Mouse (Mus musculus) stomach, embryonic 14.5 days (tissue): ENCODE data around the gene Zwilch. TPM values are rescaled to one million over a fixed set of nuclear protein-coding genes. Genes with fewer than 3 reads are reported as not detected.

Experiments used
- ATAC-seq: fragments of 200-750 bp; cut with Nextera tagmentation; 2 replicates; pipeline ENCODE4 v1.8.0; 2017; ENCODE audit warnings: low read depth, moderate TSS enrichment; ENCODE audit not compliant: insufficient number of reproducible peaks, insufficient read depth, low FRiP score
- H3K27ac ChIP-seq: fragments of 300-500 bp; sonication (generic); 2 replicates; pipeline ENCODE4 v1.5.1; 2014; ENCODE audit warnings: mild to moderate bottlenecking, low read length, moderate library complexity, mixed read lengths
- H3K27me3 ChIP-seq: fragments of 300-500 bp; sonication (generic); 2 replicates; pipeline ENCODE4 v1.6.1; 2014; ENCODE audit warnings: low read length, control low read depth, mixed read lengths; ENCODE audit not compliant: control insufficient read depth, insufficient read depth
- H3K36me3 ChIP-seq: fragments of 300-500 bp; sonication (generic); 2 replicates; pipeline ENCODE4 v1.6.1; 2014; ENCODE audit warnings: mild to moderate bottlenecking, control low read depth, low read length, moderate library complexity, mixed read lengths; ENCODE audit not compliant: control insufficient read depth, insufficient read depth
- H3K4me1 ChIP-seq: fragments of 300-500 bp; sonication (generic); 2 replicates; pipeline ENCODE4 v1.6.1; 2014; ENCODE audit warnings: low read length, control low read depth, mixed read lengths; ENCODE audit not compliant: control insufficient read depth, insufficient read depth
- H3K4me2 ChIP-seq: fragments of 300-500 bp; sonication (generic); replicated peaks from 2 replicates; pipeline ENCODE4 v1.6.1; 2014; ENCODE audit warnings: low read depth, low read length, control low read depth
- H3K4me3 ChIP-seq: fragments of 300-500 bp; sonication (generic); 2 replicates; pipeline ENCODE4 v1.5.1; 2014; ENCODE audit warnings: low read depth, low read length, control low read depth
- H3K9ac ChIP-seq: fragments of 300-500 bp; sonication (generic); replicated peaks from 2 replicates; pipeline ENCODE4 v1.6.1; 2014; ENCODE audit warnings: low read depth, mild to moderate bottlenecking, control low read depth, low read length, moderate library complexity, mixed read lengths
- H3K9me3 ChIP-seq: fragments of 300-500 bp; sonication (generic); 2 replicates; pipeline ENCODE4 v1.6.1; 2016; ENCODE audit warnings: low read depth, low read length, control low read depth; ENCODE audit not compliant: control insufficient read depth
- WGBS: fragments of 180-500 bp; shearing (Covaris S2); extraction: QIAGEN DNeasy Blood & Tissue Kit; methylation state at CpG from one replicate; pipeline ENCODE4 v1.1.7; 2014; 5-methylcytosine and 5-hydroxymethylcytosine counted together
- polyA plus RNA-seq: library from polyadenylated mRNA; unstranded; fragments of >200 nt; fragmentation: Nextera tagmentation; extraction: Ambion mirVana; gene quantifications from 2 replicates; pipeline ENCODE4 v1.2.1, GENCODE M21; 2014

The Zwilch gene
- polyA plus RNA-seq, 1 experiment from 2014 or later: 30.7 TPM

DNA sequence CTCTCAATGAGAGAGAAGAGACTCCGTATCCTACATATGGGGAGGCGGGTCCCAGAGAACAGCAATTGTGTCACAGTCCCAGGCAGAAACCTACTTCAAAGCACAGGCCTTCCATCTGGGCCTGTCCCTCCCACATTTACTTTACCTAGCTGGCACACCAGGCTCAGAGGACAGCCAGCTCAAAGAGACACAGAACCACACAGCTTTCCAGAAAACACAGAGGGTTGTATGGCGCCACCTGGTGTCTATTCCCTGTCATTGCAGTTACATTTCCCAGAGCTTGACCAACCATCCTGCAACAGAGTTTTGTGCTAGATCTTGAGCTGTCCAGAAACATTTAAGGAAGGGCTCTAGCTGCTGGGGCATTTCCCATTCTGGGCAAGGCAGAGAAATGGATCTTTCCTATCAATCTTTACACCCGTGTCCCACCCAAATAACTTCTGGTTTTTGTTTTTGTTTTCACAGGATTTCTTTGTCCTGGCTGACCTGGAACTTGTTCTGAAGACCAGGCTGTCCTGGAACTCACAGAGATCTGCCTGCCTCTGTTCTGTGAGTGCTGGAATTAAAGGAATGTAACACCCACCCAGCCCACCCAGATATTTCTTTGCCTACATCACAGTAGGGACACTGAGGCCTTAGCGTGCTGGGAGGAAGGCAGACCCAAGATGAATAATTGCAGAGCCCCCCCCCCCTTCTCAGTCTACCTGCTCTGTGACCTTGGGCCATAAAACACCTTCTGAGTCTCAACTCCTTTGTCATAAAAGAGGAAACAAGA is 85.3 kb downstream of the Zwilch start:
- ATAC-seq: peak; percentile 71; the same call in 1 of the 2 replicates
- WGBS: 37% methylated on average over 5 of the region's 5 CpGs
- H3K27ac ChIP-seq: no peak overlapping the region
- no peaks in the 10 kb centered on the region for H3K36me3 ChIP-seq
- H3K9ac ChIP-seq: no peak overlapping the region
- H3K9me3 ChIP-seq: no peaks in the 10 kb centered on the region
- H3K4me1 ChIP-seq: peaks cover 12% of the 10 kb centered on the region; the same call in 1 of the 2 replicates
- no peak overlapping the region for H3K4me3 ChIP-seq
- no peaks in the 10 kb centered on the region for H3K27me3 ChIP-seq
- no peak overlapping the region for H3K4me2 ChIP-seq

Other genes starting within 250 kb of the Zwilch start
- 7.5 and 9.7 TPM in 2 replicates for gene Smad6, start 151.0 kb downstream of the Zwilch start, polyA plus RNA-seq
- gene Lctl, start 56.0 kb downstream of the Zwilch start, polyA plus RNA-seq: not detected in 2 replicates
- gene Rpl4, start 271 bp upstream of the Zwilch start, polyA plus RNA-seq: 1,335 and 1,376 TPM in 2 replicates
- 27.9 and 28.0 TPM in 2 replicates for gene Snapc5, start 6.2 kb upstream of the Zwilch start, polyA plus RNA-seq
- 4.8 and 5.0 TPM in 2 replicates for gene Uchl4, start 62.1 kb upstream of the Zwilch start, polyA plus RNA-seq
- 77.4 and 79.3 TPM in 2 replicates for gene Map2k1, start 80.5 kb upstream of the Zwilch start, polyA plus RNA-seq
- 219 and 235 TPM in 2 replicates for gene Tipin, start 108.5 kb upstream of the Zwilch start, polyA plus RNA-seq
- 22.9 and 23.4 TPM in 2 replicates for gene Dis3l, start 168.2 kb upstream of the Zwilch start, polyA plus RNA-seq
- gene Megf11, start 212.5 kb upstream of the Zwilch start, polyA plus RNA-seq: 1.9 and 2.0 TPM in 2 replicates